Mouse (Mus musculus) cerebellum, adult 2 months (tissue): ENCODE data around the gene Traf1.

ENCODE experiments used
- CTCF ChIP-seq: fragments of 200-500 bp; IDR thresholded peaks from 2 replicates; pipeline ENCODE4 v1.5.1; 2011; ENCODE audit warnings: low read depth, mild to moderate bottlenecking, control low read depth, low read length, moderate library complexity, borderline replicate concordance; ENCODE audit not compliant: insufficient read depth
- POLR2A ChIP-seq: fragments of 200-500 bp; IDR thresholded peaks from 2 replicates; pipeline ENCODE4 v1.6.1; 2011; ENCODE audit warnings: low read length, control low read depth, borderline replicate concordance; ENCODE audit not compliant: insufficient read depth

DNA sequence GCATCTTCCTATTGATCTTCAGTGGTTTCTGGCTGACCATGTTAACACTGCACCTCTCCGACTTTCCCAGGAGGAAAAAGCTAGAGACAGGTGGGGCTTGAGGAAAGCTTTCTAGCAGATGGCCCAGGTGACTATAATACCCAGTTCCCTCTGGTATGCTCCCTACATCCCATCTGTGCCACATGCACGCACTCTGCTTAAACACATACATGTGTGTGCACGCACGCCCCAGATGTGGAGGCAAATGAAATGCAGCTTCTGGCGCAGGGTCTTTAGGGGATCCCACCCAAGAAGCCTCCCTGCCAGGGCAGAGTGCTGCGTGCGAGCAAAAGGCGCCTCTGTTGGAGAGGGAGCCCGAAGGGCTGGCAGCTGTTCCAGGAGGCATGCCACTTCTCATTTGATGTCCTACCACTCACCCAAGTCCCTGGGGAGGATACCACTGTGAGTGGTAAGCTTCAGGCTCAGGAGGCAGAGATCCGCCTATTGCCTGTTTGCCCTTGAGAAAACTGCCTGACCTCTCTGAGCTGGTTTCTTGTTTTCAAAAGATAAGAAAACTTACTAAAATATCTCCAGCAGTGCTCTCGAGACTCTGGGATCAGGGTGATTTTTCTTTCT is 20.4 kb downstream of the Traf1 start:
- TF ChIP-seq POLR2A (no peak), CTCF (no peak)
